Mouse (Mus musculus) gastrocnemius, postnatal 36 days (tissue): ENCODE data around the gene Tor4a. TPM values are rescaled to one million over a fixed set of nuclear protein-coding genes. Genes with fewer than 3 reads are reported as not detected.

Experiments
- total RNA-seq, 2 experiments: library from RNA; stranded (reverse); gene quantifications; 2 replicates each; pipeline ENCODE4 v1.2.3; 2021

Tor4a gene
- total RNA-seq, 2 experiments from 2014 or later, result 0.54 to 1.2 TPM

Other genes with a start within 250 kb of the Tor4a start
- gene Zmynd19, start 247.1 kb downstream of the Tor4a start, total RNA-seq, result 10 to 100 TPM; 19.4 to 19.5 TPM
- gene Dph7, start 234.5 kb downstream of the Tor4a start, total RNA-seq, result 1 to 10 TPM; 3.1 to 3.5 TPM
- 10 to 100 TPM; 35.7 to 38.7 TPM for gene Mrpl41, start 221.8 kb downstream of the Tor4a start, total RNA-seq
- gene Pnpla7, start 220.9 kb downstream of the Tor4a start, total RNA-seq, result 10 to 100 TPM; 33.2 to 43.0 TPM
- 10 to 100 TPM in 1 of 2 experiments, 1 to 10 TPM in 1; 7.9 to 10.7 TPM for gene Nsmf, start 142.5 kb downstream of the Tor4a start, total RNA-seq
- under 1 TPM in 1 of 2 experiments, not detected in 1; 0.23 TPM for gene Entpd8, start 116.6 kb downstream of the Tor4a start, total RNA-seq
- not detected for gene Noxa1, start 101.7 kb downstream of the Tor4a start, total RNA-seq
- gene Nrarp, start 16.1 kb downstream of the Tor4a start, total RNA-seq, result 1 to 10 TPM; 5.9 to 6.7 TPM
- 10 to 100 TPM; 18.2 to 19.5 TPM for gene Nelfb, start 14.6 kb upstream of the Tor4a start, total RNA-seq
- not detected for gene Stpg3, start 17.8 kb upstream of the Tor4a start, total RNA-seq
- gene Fam166a, start 21.9 kb upstream of the Tor4a start, total RNA-seq, result not detected
- gene Tubb4b, start 27.8 kb upstream of the Tor4a start, total RNA-seq, result 100 to 1,000 TPM; 189 to 229 TPM
- gene Slc34a3, start 37.5 kb upstream of the Tor4a start, total RNA-seq, result not detected
- gene Rnf224, start 39.9 kb upstream of the Tor4a start, total RNA-seq, result not detected
- gene Rnf208, start 45.4 kb upstream of the Tor4a start, total RNA-seq, result under 1 TPM; 0.84 to 0.91 TPM
- gene Cysrt1, start 45.6 kb upstream of the Tor4a start, total RNA-seq, result not detected
- gene AL732309.1, start 50.0 kb upstream of the Tor4a start, total RNA-seq, result 1 to 10 TPM in 1 of 2 experiments, under 1 TPM in 1; 0.39 to 1.1 TPM
- 10 to 100 TPM; 10.4 to 12.0 TPM for gene Tmem203, start 58.6 kb upstream of the Tor4a start, total RNA-seq
- gene Tprn, start 65.7 kb upstream of the Tor4a start, total RNA-seq, result 1 to 10 TPM; 3.8 to 4.5 TPM
- 10 to 100 TPM; 25.8 to 25.9 TPM for gene Ssna1, start 75.6 kb upstream of the Tor4a start, total RNA-seq
- 10 to 100 TPM; 27.0 to 27.8 TPM for gene Anapc2, start 75.6 kb upstream of the Tor4a start, total RNA-seq
- gene Tmem210, start 91.3 kb upstream of the Tor4a start, total RNA-seq, result not detected
- not detected for gene Lrrc26, start 93.0 kb upstream of the Tor4a start, total RNA-seq
- gene Grin1, start 122.3 kb upstream of the Tor4a start, total RNA-seq, result not detected
- gene Man1b1, start 135.5 kb upstream of the Tor4a start, total RNA-seq, result 10 to 100 TPM; 11.9 to 15.0 TPM
- 10 to 100 TPM in 1 of 2 experiments, 1 to 10 TPM in 1; 8.7 to 11.9 TPM for gene Dpp7, start 159.5 kb upstream of the Tor4a start, total RNA-seq
- gene Uap1l1, start 168.8 kb upstream of the Tor4a start, total RNA-seq, result 1 to 10 TPM; 2.2 to 3.4 TPM
- gene Sapcd2, start 175.4 kb upstream of the Tor4a start, total RNA-seq, result under 1 TPM; 0.10 to 0.26 TPM
- 1 to 10 TPM; 7.2 to 9.5 TPM for gene Entpd2, start 199.0 kb upstream of the Tor4a start, total RNA-seq
- 10 to 100 TPM; 14.2 to 17.6 TPM for gene Npdc1, start 202.5 kb upstream of the Tor4a start, total RNA-seq
- not detected for gene Fut7, start 226.4 kb upstream of the Tor4a start, total RNA-seq
- 10 to 100 TPM; 12.3 to 16.5 TPM for gene Abca2, start 231.8 kb upstream of the Tor4a start, total RNA-seq